Comparison of ENCODE assay signal across 8 mouse cellular contexts in the genomic region with DNA sequence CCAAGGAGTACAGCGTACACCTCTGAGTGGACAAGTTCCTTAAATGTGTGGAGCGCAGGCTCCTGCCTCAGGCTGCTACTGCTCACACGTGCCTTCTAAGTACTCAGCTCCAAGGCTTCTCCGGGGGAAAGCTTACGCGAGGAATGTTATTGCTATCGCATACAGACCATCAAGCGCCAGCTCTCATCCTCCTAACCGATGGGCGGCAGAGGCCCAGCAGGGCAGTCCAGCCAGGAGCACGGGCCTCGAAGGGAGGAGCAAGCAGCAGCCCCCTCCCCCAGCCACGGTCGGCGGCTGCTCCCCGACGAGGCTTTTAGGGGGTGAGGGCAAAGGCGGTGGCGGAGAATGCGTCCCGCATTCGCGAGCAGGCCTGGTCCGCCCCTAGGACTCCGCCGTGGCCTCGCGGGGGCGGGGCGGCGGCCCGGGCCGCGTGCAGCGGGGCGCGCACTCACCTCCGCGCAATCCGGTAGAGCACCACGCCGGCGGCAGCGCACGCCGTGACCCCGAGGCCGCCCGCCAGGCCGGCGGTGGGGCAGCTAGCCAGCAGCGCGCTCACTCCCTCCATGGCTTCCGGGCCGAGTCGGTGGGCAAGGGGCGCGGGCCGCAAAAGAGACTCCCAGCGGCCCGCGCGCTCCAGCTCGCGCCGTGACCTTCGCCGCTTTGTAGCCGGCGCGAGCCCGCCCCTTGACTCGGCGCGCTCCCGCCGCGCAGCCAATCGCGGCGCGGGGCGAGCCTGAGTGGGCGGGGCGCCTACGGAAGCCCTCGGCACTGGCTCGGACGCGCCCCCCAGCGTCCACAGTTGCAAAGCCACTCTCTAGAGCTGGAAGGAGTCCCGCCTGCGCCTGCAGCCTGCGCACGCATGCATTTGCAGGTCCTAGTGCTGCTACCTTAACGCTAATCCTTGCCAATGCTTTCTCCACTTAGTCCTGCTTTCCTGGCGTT. TPM values are rescaled to one million over a fixed set of nuclear protein-coding genes. Genes with fewer than 3 reads are reported as not detected.
DNase-seq lines count a peak whose midpoint lies in the region; ATAC-seq and TF ChIP-seq lines count a peak whose summit lies in the region.

A gene (minus strand): TSS at position 662 of the 942 bp plus-strand sequence.

- 2% methylated on average over 94 of the region's 97 CpGs for WGBS in forebrain, postnatal 0 days
- WGBS in lung, embryonic 15.5 days: under 1% methylated on average over 91 of the region's 97 CpGs

- peaks cover 46% of the 10 kb centered on the region for H3K36me3 ChIP-seq in G1E (replicated peaks)
- 0 out of 2 replicates have a peak, but pooled peaks cover 3% of the 10 kb centered on the region for H3K36me3 ChIP-seq in forebrain, postnatal 0 days (ENCODE audit: insufficient read depth)
- no peaks in the 10 kb centered on the region for H3K36me3 ChIP-seq in lung, embryonic 15.5 days

- H3K9ac ChIP-seq in forebrain, postnatal 0 days: peak within 1 kb of the TSS; percentile 79
- H3K9ac ChIP-seq in lung, embryonic 15.5 days: peak within 1 kb of the TSS; percentile 83

- peak within 1 kb of the TSS; percentile 93 for H3K4me2 ChIP-seq in forebrain, postnatal 0 days (ENCODE audit: low read depth)
- peak within 1 kb of the TSS; percentile 89 for H3K4me2 ChIP-seq in lung, embryonic 15.5 days

- peak; percentile 38 for TF ChIP-seq CTCF in G1E (IDR thresholded peaks at IDR 0.05; ENCODE audit: low read depth, low read length)
- peak; percentile 92 for TF ChIP-seq CTCF in forebrain, postnatal 0 days (IDR thresholded peaks at IDR 0.05; ENCODE audit: low read depth)

- no peaks in the 10 kb centered on the region for H3K9me3 ChIP-seq in G1E (replicated peaks)
- no peaks in the 10 kb centered on the region for H3K9me3 ChIP-seq in forebrain, postnatal 0 days (ENCODE audit: low read length)
- H3K9me3 ChIP-seq in lung, embryonic 15.5 days: no peaks in the 10 kb centered on the region

- DNase-seq in G1E (ENCODE audit: low spot score): peak; percentile 72
- DNase-seq in cerebellum, adult 18-20 months: peak; percentile 94 to 100
- peak; percentile 98 for DNase-seq in forebrain, postnatal 0 days
- peak; percentile 97 for DNase-seq in heart, postnatal 4 days
- DNase-seq in layer of hippocampus, adult 8-10 months (ENCODE audit: low spot score in 2 of 2): peak; percentile 90 to 94
- peak; percentile 86 for DNase-seq in ovary, adult 18-20 months (ENCODE audit: low spot score)
- peak; percentile 97 for DNase-seq in thymus, postnatal 0 days (ENCODE audit: low spot score)

- H3K27ac ChIP-seq in forebrain, postnatal 0 days (ENCODE audit: low read depth, low read length): peak within 1 kb of the TSS; percentile 79
- H3K27ac ChIP-seq in lung, embryonic 15.5 days: peak within 1 kb of the TSS; percentile 87

- peak; percentile 73 for ATAC-seq in G1E (ENCODE audit: extremely low read depth, insufficient number of reproducible peaks, low FRiP score, poor library complexity, severe bottlenecking)
- ATAC-seq in forebrain, postnatal 0 days: peak; percentile 94
- peak; percentile 90 for ATAC-seq in lung, embryonic 15.5 days (ENCODE audit: borderline replicate concordance, extremely low read depth, low FRiP score, low TSS enrichment)

- peak within 1 kb of the TSS; percentile 79 for H3K4me3 ChIP-seq in G1E (ENCODE audit: low read depth, low read length)
- peak within 1 kb of the TSS; percentile 90 for H3K4me3 ChIP-seq in forebrain, postnatal 0 days (ENCODE audit: low read depth, low read length)
- peak within 1 kb of the TSS; percentile 94 for H3K4me3 ChIP-seq in lung, embryonic 15.5 days

- H3K4me1 ChIP-seq in G1E (ENCODE audit: insufficient read depth, low read depth, low read length): peaks cover 26% of the 10 kb centered on the region
- peaks cover 26% of the 10 kb centered on the region for H3K4me1 ChIP-seq in forebrain, postnatal 0 days (ENCODE audit: insufficient read depth)
- H3K4me1 ChIP-seq in lung, embryonic 15.5 days: peaks cover 50% of the 10 kb centered on the region

- H3K27me3 ChIP-seq in G1E (ENCODE audit: insufficient read depth, low read length): no peaks in the 10 kb centered on the region
- no peaks in the 10 kb centered on the region for H3K27me3 ChIP-seq in forebrain, postnatal 0 days (ENCODE audit: insufficient read depth, low read length)
- H3K27me3 ChIP-seq in lung, embryonic 15.5 days: no peaks in the 10 kb centered on the region

RNA-seq across cellular contexts. Expression of the gene that starts here (rescaled TPM):
- total RNA-seq in G1E (2014; fragmentation: Nextera tagmentation) (13.1 and 13.8 TPM in 2 replicates), G1E (2017) (3.0 and 3.1 TPM in 2 replicates)
- 34.2 and 35.9 TPM in 2 replicates for polyA plus RNA-seq in G1E (2012)
- 38.6 and 50.7 TPM in 2 replicates for total RNA-seq in forebrain, postnatal 0 days (2014; rRNA removed)
- polyA plus RNA-seq in forebrain, postnatal 0 days (2015; fragmentation: Nextera tagmentation; extraction: Ambion mirVana): 31.9 and 39.6 TPM in 2 replicates
- total RNA-seq in heart, postnatal 4 days (2021): 10 to 100 TPM; 87.5 to 96.8 TPM
- 10 to 100 TPM; 63.5 to 75.6 (median 74.5) TPM for total RNA-seq in layer of hippocampus, adult 8-10 months (2022)
- 31.6 TPM in 2 replicates for polyA plus RNA-seq in lung, embryonic 15.5 days (2015; fragmentation: Nextera tagmentation; extraction: Ambion mirVana)
- polyA plus RNA-seq in thymus, postnatal 0 days (2015; fragmentation: Nextera tagmentation; extraction: Ambion mirVana): 11.5 and 11.7 TPM in 2 replicates

Comparison
In these comparisons a context has a peak if more than half of its experiments do, and no peak if none do; other contexts are left out.
1. Peak in every context shown above with its lines: DNase-seq, ATAC-seq, H3K4me3 ChIP-seq and H3K27ac ChIP-seq.